8 mouse cellular contexts compared by ENCODE assay signal in the genomic region with DNA sequence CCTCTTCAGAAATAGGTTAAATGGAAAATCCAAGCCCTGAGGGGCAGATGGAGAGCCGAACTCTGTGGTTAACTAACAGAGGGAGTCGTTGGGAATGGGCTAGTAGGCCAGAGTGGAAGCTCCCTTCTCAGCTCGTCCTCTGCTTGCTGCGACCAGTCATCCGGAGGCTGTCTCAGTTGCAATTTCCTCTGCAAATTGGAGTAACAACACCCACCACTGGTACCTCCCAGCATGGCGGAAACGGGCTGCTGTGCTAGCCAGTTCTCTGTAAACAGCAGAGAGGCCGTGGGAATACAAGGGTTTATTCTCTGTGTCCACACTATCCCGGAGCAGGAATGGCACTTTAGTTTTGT. TPM values are rescaled to one million over a fixed set of nuclear protein-coding genes. Genes with fewer than 3 reads are reported as not detected.
DNase-seq lines count a peak whose midpoint lies in the region; ATAC-seq and TF ChIP-seq lines count a peak whose summit lies in the region.

No protein-coding gene starts in this region.

- H3K9me3 ChIP-seq in kidney, embryonic 16.5 days (ENCODE audit: low read length) = no peaks in the 10 kb centered on the region
- H3K9me3 ChIP-seq in stomach, postnatal 0 days (ENCODE audit: control insufficient read depth, low read length) = no peaks in the 10 kb centered on the region

- intact Hi-C loops in heart, adult 2 months (cut with DNase I) = loop anchor here (1.0 kb wide), 1 partner anchor 14 kb away; no protein-coding TSS in a partner anchor

- ATAC-seq in cerebellum, adult (ENCODE audit: insufficient number of reproducible peaks, low FRiP score, low TSS enrichment) = no peak
- ATAC-seq in kidney, embryonic 16.5 days (ENCODE audit: low FRiP score, low TSS enrichment) = no peak
- ATAC-seq in stomach, postnatal 0 days (ENCODE audit: low FRiP score, low TSS enrichment) = no peak

- H3K4me3 ChIP-seq in cerebellum, adult 2 months (replicated peaks; ENCODE audit: insufficient read depth, low read depth, low read length) = no peak overlapping the region
- peak overlapping the region; percentile 26 for H3K4me3 ChIP-seq in heart, adult 2 months
- H3K4me3 ChIP-seq in kidney, embryonic 16.5 days (ENCODE audit: low read length) = peak overlapping the region; percentile 18; the same call in 1 of the 2 replicates
- H3K4me3 ChIP-seq in stomach, postnatal 0 days (ENCODE audit: low read depth, low read length) = no peak overlapping the region

- H3K36me3 ChIP-seq in heart, adult 2 months (ENCODE audit: control insufficient read depth, insufficient read depth, low read length) = no peaks in the 10 kb centered on the region
- H3K36me3 ChIP-seq in kidney, embryonic 16.5 days (ENCODE audit: insufficient read depth, low read length) = no peaks in the 10 kb centered on the region
- H3K36me3 ChIP-seq in stomach, postnatal 0 days (ENCODE audit: control insufficient read depth, insufficient read depth, low read length) = no peaks in the 10 kb centered on the region

- H3K79me2 ChIP-seq in heart, adult 2 months (replicated peaks; ENCODE audit: control insufficient read depth, insufficient read depth, low read length) = no peaks in the 10 kb centered on the region

- peak overlapping the region; percentile 50 for H3K4me2 ChIP-seq in kidney, embryonic 16.5 days (replicated peaks; ENCODE audit: low read depth, low read length)
- peak overlapping the region; percentile 49 for H3K4me2 ChIP-seq in stomach, postnatal 0 days (replicated peaks; ENCODE audit: low read depth)

- H3K27ac ChIP-seq in cerebellum, adult 2 months (ENCODE audit: insufficient read depth, low read length) = 0 out of 2 replicates have a peak overlapping the region, but pooled peaks have one; percentile 0
- peak overlapping the region; percentile 98 for H3K27ac ChIP-seq in heart, adult 2 months
- peak overlapping the region; percentile 96 for H3K27ac ChIP-seq in kidney, embryonic 16.5 days (ENCODE audit: low read length)
- H3K27ac ChIP-seq in stomach, postnatal 0 days (replicated peaks) = peak overlapping the region; percentile 99

- H3K4me1 ChIP-seq in cerebellum, adult 2 months (ENCODE audit: control insufficient read depth, insufficient read depth, low read length) = peaks cover 22% of the 10 kb centered on the region
- H3K4me1 ChIP-seq in heart, adult 2 months (ENCODE audit: control insufficient read depth, insufficient read depth, low read length) = peaks cover 36% of the 10 kb centered on the region
- peaks cover 86% of the 10 kb centered on the region for H3K4me1 ChIP-seq in kidney, embryonic 16.5 days (ENCODE audit: insufficient read depth, low read length)
- H3K4me1 ChIP-seq in stomach, postnatal 0 days (replicated peaks; ENCODE audit: control insufficient read depth, insufficient read depth) = peaks cover 40% of the 10 kb centered on the region

- TF ChIP-seq POLR2A in cerebellum, adult 2 months (IDR thresholded peaks at IDR 0.05; ENCODE audit: borderline replicate concordance, insufficient read depth, low read length) = no peak
- TF ChIP-seq POLR2A in heart, adult 2 months (IDR thresholded peaks at IDR 0.05; ENCODE audit: insufficient read depth, low read depth, low read length) = peak; percentile 80

- DNase-seq in cerebellum, adult 2 months = no peak
- peak; percentile 69 to 75 for DNase-seq in heart, adult 2 months
- DNase-seq in lung, postnatal 36 days = peak; percentile 79
- no peak for DNase-seq in stomach, postnatal 0 days (ENCODE audit: low spot score)
- no peak for DNase-seq in cerebellum, adult 9-11 months
- no peak for DNase-seq in ovary, postnatal 10 days (ENCODE audit: low spot score)

- no peak for TF ChIP-seq CTCF in cerebellum, adult 2 months (IDR thresholded peaks at IDR 0.05; ENCODE audit: borderline replicate concordance, insufficient read depth, low read depth, low read length)
- TF ChIP-seq CTCF in heart, adult 2 months (IDR thresholded peaks at IDR 0.05) = no peak
- TF ChIP-seq CTCF in stomach, postnatal 0 days (IDR thresholded peaks at IDR 0.05; ENCODE audit: low read depth) = no peak

- H3K27me3 ChIP-seq in cerebellum, adult 2 months (ENCODE audit: control insufficient read depth, insufficient read depth, low read length) = no peaks in the 10 kb centered on the region
- no peaks in the 10 kb centered on the region for H3K27me3 ChIP-seq in heart, adult 2 months (ENCODE audit: control insufficient read depth, insufficient read depth, low read length)
- no peaks in the 10 kb centered on the region for H3K27me3 ChIP-seq in kidney, embryonic 16.5 days (ENCODE audit: insufficient read depth, low read length)
- no peaks in the 10 kb centered on the region for H3K27me3 ChIP-seq in stomach, postnatal 0 days (ENCODE audit: control insufficient read depth, insufficient read depth, low read length)

- 51% methylated on average over 9 of the region's 9 CpGs for WGBS in cerebellum, adult 2 months
- whole genome bisulfite sequencing in heart, adult 2 months = 25% methylated on average over 9 of the region's 9 CpGs
- WGBS in kidney, embryonic 16.5 days = 7% methylated on average over 9 of the region's 9 CpGs
- 14% methylated on average over 9 of the region's 9 CpGs for WGBS in stomach, postnatal 0 days

- TF ChIP-seq EP300 in heart, adult 2 months (IDR thresholded peaks at IDR 0.05; ENCODE audit: insufficient read depth, low read depth, low read length) = no peak
- TF ChIP-seq EP300 in stomach, postnatal 0 days (optimal IDR thresholded peaks at IDR 0.05) = no peak

- peak overlapping the region; percentile 53 for H3K9ac ChIP-seq in heart, adult 2 months (ENCODE audit: low read depth, low read length)
- peak overlapping the region; percentile 73 for H3K9ac ChIP-seq in kidney, embryonic 16.5 days (replicated peaks; ENCODE audit: low read length)
- peak overlapping the region; percentile 58 for H3K9ac ChIP-seq in stomach, postnatal 0 days (ENCODE audit: low read length)

RNA-seq across cellular contexts. Expression of a gene that starts 15.2 kb away (rescaled TPM):
- 11.9 and 15.3 TPM in 2 replicates for polyA plus RNA-seq in cerebellum, adult 2 months (2012; rRNA removed)
- total RNA-seq in heart, adult 2 months (2021) = 10 to 100 TPM; 29.9 to 31.0 TPM
- polyA plus RNA-seq in heart, adult 2 months (2012; rRNA removed) = 33.5 and 35.9 TPM in 2 replicates
- 36.2 and 38.2 TPM in 2 replicates for polyA plus RNA-seq in kidney, embryonic 16.5 days (2015; fragmentation: Nextera tagmentation; extraction: Ambion mirVana)
- polyA plus RNA-seq in stomach, postnatal 0 days (2015; fragmentation: Nextera tagmentation; extraction: Ambion mirVana) = 85.9 and 96.8 TPM in 2 replicates

RNA-seq across cellular contexts. Expression of a gene that starts 26.7 kb away (rescaled TPM):
- 7.5 and 10.8 TPM in 2 replicates for polyA plus RNA-seq in cerebellum, adult 2 months (2012; rRNA removed)
- total RNA-seq in heart, adult 2 months (2021) = 1 to 10 TPM; 9.3 to 9.4 TPM
- 14.5 and 17.0 TPM in 2 replicates for polyA plus RNA-seq in heart, adult 2 months (2012; rRNA removed)
- polyA plus RNA-seq in kidney, embryonic 16.5 days (2015; fragmentation: Nextera tagmentation; extraction: Ambion mirVana) = 12.5 and 17.1 TPM in 2 replicates
- polyA plus RNA-seq in stomach, postnatal 0 days (2015; fragmentation: Nextera tagmentation; extraction: Ambion mirVana) = 7.9 and 9.0 TPM in 2 replicates

RNA-seq across cellular contexts. Expression of a gene that starts 47.3 kb away (rescaled TPM):
- not detected in 2 replicates for polyA plus RNA-seq in cerebellum, adult 2 months (2012; rRNA removed)
- not detected for total RNA-seq in heart, adult 2 months (2021)
- 0.16 TPM in 1 of 2 replicates, not detected in the other for polyA plus RNA-seq in heart, adult 2 months (2012; rRNA removed)
- polyA plus RNA-seq in kidney, embryonic 16.5 days (2015; fragmentation: Nextera tagmentation; extraction: Ambion mirVana) = 0.17 and 0.21 TPM in 2 replicates
- polyA plus RNA-seq in stomach, postnatal 0 days (2015; fragmentation: Nextera tagmentation; extraction: Ambion mirVana) = 38.5 and 45.1 TPM in 2 replicates

Comparison
In these comparisons a context has a peak if more than half of its experiments do, and no peak if none do; other contexts are left out.
1. DNase-seq: peak in heart, adult 2 months (2 of 2) and lung, postnatal 36 days (single experiment); none in cerebellum, adult 2 months (0 of 2), stomach, postnatal 0 days (single experiment), cerebellum, adult 9-11 months (single experiment) and ovary, postnatal 10 days (single experiment).
2. H3K27ac ChIP-seq: peak in every context shown above with its lines; median percentile 99 in stomach, postnatal 0 days; 98 in heart, adult 2 months; 96 in kidney, embryonic 16.5 days; 0 in cerebellum, adult 2 months.
3. H3K4me3 ChIP-seq: peak in heart, adult 2 months (single experiment) and kidney, embryonic 16.5 days (single experiment); none in cerebellum, adult 2 months (single experiment) and stomach, postnatal 0 days (single experiment).
4. RNA of a gene that starts 47.3 kb away (polyA plus RNA-seq): 38.5 to 45.1 TPM in stomach, postnatal 0 days; 0.17 to 0.21 TPM in kidney, embryonic 16.5 days, 0.16 TPM in heart, adult 2 months and not detected in cerebellum, adult 2 months; every median in the first group is over 10 times any median in the second.
5. Peak in every context shown above with its lines, with median percentiles within 50 percentile points of each other: H3K9ac ChIP-seq.